Mouse (Mus musculus) induced T-regulatory cell, adult 2 months (primary cell): ENCODE data around the gene Clcc1.
A peak's percentile ranks its signal among the peaks of the same experiment; 100 is the strongest.
"Not testable (repeated sequence)": the region's sequence is repeated elsewhere in the genome, so short reads cannot be mapped to it uniquely, and the experiment has no call there.

ENCODE experiments used
- DNase-seq: peaks from one replicate; pipeline ENCODE4 v3.0.0-alpha.2; 2012; ENCODE audit warnings: low read depth

The Clcc1 gene

GRCm38 (mm10) chr3:108653710-108654379 lies at the start of gene Clcc1:
Gene Clcc1 (plus strand): TSS chr3:108653913.
- DNase-seq: peak; percentile 95

- DNase-seq: no peak
Observed at GRCm38 (mm10) chr3:108608906-108609305, 44.8 kb upstream of the Clcc1 start.

GRCm38 (mm10) chr3:108634761-108635160 lies 19.0 kb upstream of the Clcc1 start:
- no peak for DNase-seq

- peak; percentile 22 for DNase-seq
Observed at GRCm38 (mm10) chr3:108639412-108639811, 14.3 kb upstream of the Clcc1 start.

GRCm38 (mm10) chr3:108640998-108641397 lies 12.7 kb upstream of the Clcc1 start:
- no peak for DNase-seq

GRCm38 (mm10) chr3:108644856-108645255 lies 8.9 kb upstream of the Clcc1 start:
- DNase-seq: no peak

GRCm38 (mm10) chr3:108646036-108646435 lies 7.7 kb upstream of the Clcc1 start:
- DNase-seq: no peak

- DNase-seq: not testable (repeated sequence)
Observed at GRCm38 (mm10) chr3:108647681-108648080, 6.0 kb upstream of the Clcc1 start.

- peak; percentile 61 for DNase-seq
Observed at GRCm38 (mm10) chr3:108652866-108653642, 659 bp upstream of the Clcc1 start.

GRCm38 (mm10) chr3:108654566-108654965 lies 853 bp downstream of the Clcc1 start:
- DNase-seq: peak; percentile 51

- DNase-seq: peak; percentile 15
Observed at GRCm38 (mm10) chr3:108655486-108655885, 1.8 kb downstream of the Clcc1 start.

- DNase-seq: no peak
Observed at GRCm38 (mm10) chr3:108658612-108659011, 4.9 kb downstream of the Clcc1 start.

GRCm38 (mm10) chr3:108660941-108661340 lies 7.2 kb downstream of the Clcc1 start:
- peak; percentile 36 for DNase-seq

- DNase-seq: no peak
Observed at GRCm38 (mm10) chr3:108676616-108677015, 22.9 kb downstream of the Clcc1 start.

GRCm38 (mm10) chr3:108681004-108681403 lies 27.3 kb downstream of the Clcc1 start:
- no peak for DNase-seq

GRCm38 (mm10) chr3:108683597-108683996 lies 29.9 kb downstream of the Clcc1 start:
- peak; percentile 8 for DNase-seq

GRCm38 (mm10) chr3:108685701-108686100 lies 32.0 kb downstream of the Clcc1 start:
- no peak for DNase-seq

GRCm38 (mm10) chr3:108689015-108689441 lies 35.3 kb downstream of the Clcc1 start:
- DNase-seq: no peak

- no peak for DNase-seq
Observed at GRCm38 (mm10) chr3:108689446-108689845, 35.7 kb downstream of the Clcc1 start.

- DNase-seq: no peak
Observed at GRCm38 (mm10) chr3:108689979-108690378, 36.3 kb downstream of the Clcc1 start.

- no peak for DNase-seq
Observed at GRCm38 (mm10) chr3:108694321-108694720, 40.6 kb downstream of the Clcc1 start.

GRCm38 (mm10) chr3:108698662-108699061 lies 44.9 kb downstream of the Clcc1 start:
- no peak for DNase-seq

- DNase-seq: no peak
Observed at GRCm38 (mm10) chr3:108699786-108700185, 46.1 kb downstream of the Clcc1 start.
